Mouse (Mus musculus) neural tube, embryonic 11.5 days (tissue): ENCODE results near the gene Mre11a. TPM values are rescaled to one million over a fixed set of nuclear protein-coding genes. Genes with fewer than 3 reads are reported as not detected.

ENCODE experiments used
- ATAC-seq: fragments of 200-750 bp; cut with Nextera tagmentation; 2 replicates; pipeline ENCODE4 v1.8.0; 2017; ENCODE audit warnings: moderate number of reproducible peaks, mild to moderate bottlenecking, moderate TSS enrichment, moderate library complexity; ENCODE audit not compliant: insufficient read depth, low FRiP score, low TSS enrichment
- DNase-seq: peaks from one replicate; pipeline ENCODE4 v3.0.0-alpha.2; 2015; ENCODE audit warnings: low spot score
- H3K27ac ChIP-seq: fragments of 300-500 bp; sonication (generic); 2 replicates; pipeline ENCODE4 v1.5.1; 2014; ENCODE audit warnings: low read depth, mild to moderate bottlenecking, low read length
- H3K27me3 ChIP-seq: fragments of 300-500 bp; sonication (generic); 2 replicates; pipeline ENCODE4 v1.6.1; 2014; ENCODE audit warnings: mild to moderate bottlenecking, low read length, mixed read lengths; ENCODE audit not compliant: control insufficient read depth, insufficient read depth
- H3K36me3 ChIP-seq: fragments of 300-500 bp; sonication (generic); 2 replicates; pipeline ENCODE4 v1.6.1; 2014; ENCODE audit warnings: mild to moderate bottlenecking, low read length, moderate library complexity, mixed read lengths; ENCODE audit not compliant: control insufficient read depth, insufficient read depth
- H3K4me1 ChIP-seq: fragments of 300-500 bp; sonication (generic); 2 replicates; pipeline ENCODE4 v1.6.1; 2014; ENCODE audit warnings: low read length, mixed read lengths; ENCODE audit not compliant: control insufficient read depth, insufficient read depth
- H3K4me2 ChIP-seq: fragments of 300-500 bp; sonication (generic); 2 replicates; pipeline ENCODE4 v1.6.1; 2014; ENCODE audit warnings: low read depth, mild to moderate bottlenecking, moderate library complexity
- H3K4me3 ChIP-seq: fragments of 300-500 bp; sonication (generic); 2 replicates; pipeline ENCODE4 v1.5.1; 2014; ENCODE audit warnings: low read depth, low read length
- H3K9ac ChIP-seq: fragments of 300-500 bp; sonication (generic); 2 replicates; pipeline ENCODE4 v1.6.1; 2014; ENCODE audit warnings: mild to moderate bottlenecking, low read length
- H3K9me3 ChIP-seq: fragments of 300-500 bp; sonication (generic); 2 replicates; pipeline ENCODE4 v1.6.1; 2016; ENCODE audit warnings: low read length; ENCODE audit not compliant: control insufficient read depth
- WGBS: fragments of 180-500 bp; shearing (Covaris S2); extraction: QIAGEN DNeasy Blood & Tissue Kit; methylation state at CpG from one replicate; pipeline ENCODE4 v1.1.7; 2014; 5-methylcytosine and 5-hydroxymethylcytosine counted together
- polyA plus RNA-seq: library from polyadenylated mRNA; unstranded; fragments of >200 nt; fragmentation: Nextera tagmentation; extraction: Ambion mirVana; gene quantifications from 2 replicates; pipeline ENCODE4 v1.2.1, GENCODE M21; 2014

Gene Mre11a
- polyA plus RNA-seq, 1 experiment from 2014 or later, result 29.8 TPM

GRCm38 (mm10) chr9:14754469-14754868, 30.0 kb upstream of the Mre11a start:
- no peaks in the 10 kb centered on the region for H3K9me3 ChIP-seq
- no peak for DNase-seq
- H3K27ac ChIP-seq, result no peak overlapping the region
- no peaks in the 10 kb centered on the region for H3K4me1 ChIP-seq
- no peak for ATAC-seq
- peaks cover 9% of the 10 kb centered on the region for H3K27me3 ChIP-seq
- H3K4me3 ChIP-seq, result no peak overlapping the region
- H3K9ac ChIP-seq, result no peak overlapping the region
- 88% methylated on average over 3 of the region's 3 CpGs for WGBS
- no peak overlapping the region for H3K4me2 ChIP-seq
- H3K36me3 ChIP-seq, result no peaks in the 10 kb centered on the region

GRCm38 (mm10) chr9:14758590-14758989, 25.9 kb upstream of the Mre11a start:
- Histone ChIP-seq H3K4me2 (no peak overlapping the region), H3K4me3 (no peak overlapping the region), H3K36me3 (no peaks in the 10 kb centered on the region), H3K27ac (no peak overlapping the region), H3K27me3 (no peaks in the 10 kb centered on the region), H3K4me1 (no peaks in the 10 kb centered on the region), H3K9ac (no peak overlapping the region), H3K9me3 (no peaks in the 10 kb centered on the region)
- ATAC-seq, result no peak
- no peak for DNase-seq
- WGBS, result 75% methylated on average over 7 of the region's 7 CpGs

- Histone ChIP-seq H3K27me3 (no peaks in the 10 kb centered on the region), H3K4me1 (no peaks in the 10 kb centered on the region), H3K4me3 (no peak overlapping the region), H3K9me3 (no peaks in the 10 kb centered on the region), H3K36me3 (no peaks in the 10 kb centered on the region), H3K4me2 (no peak overlapping the region), H3K27ac (no peak overlapping the region), H3K9ac (no peak overlapping the region)
- ATAC-seq (no peak), DNase-seq (no peak)
These were observed 25.2 kb upstream of the Mre11a start for GRCm38 (mm10) chr9:14759261-14759660.

- no peaks in the 10 kb centered on the region for H3K9me3 ChIP-seq
- WGBS, result 27% methylated on average over 7 of the region's 7 CpGs
- DNase-seq (peak; percentile 63), ATAC-seq (no peak)
- no peak overlapping the region for H3K27ac ChIP-seq
- no peaks in the 10 kb centered on the region for H3K27me3 ChIP-seq
- no peak overlapping the region for H3K4me2 ChIP-seq
- no peak overlapping the region for H3K9ac ChIP-seq
- no peaks in the 10 kb centered on the region for H3K36me3 ChIP-seq
- H3K4me3 ChIP-seq, result no peak overlapping the region
- H3K4me1 ChIP-seq, result 0 out of 2 replicates have a peak, but pooled peaks cover 5% of the 10 kb centered on the region
These were observed 19.7 kb upstream of the Mre11a start for GRCm38 (mm10) chr9:14764765-14765164.

GRCm38 (mm10) chr9:14769811-14770210, 14.6 kb upstream of the Mre11a start:
- 0 out of 2 replicates have a peak, but pooled peaks cover 5% of the 10 kb centered on the region for H3K4me1 ChIP-seq
- DNase-seq (no peak), ATAC-seq (no peak)
- no peak overlapping the region for H3K27ac ChIP-seq
- H3K4me3 ChIP-seq, result no peak overlapping the region
- 57% methylated on average over 6 of the region's 6 CpGs for WGBS
- H3K9me3 ChIP-seq, result no peaks in the 10 kb centered on the region
- H3K27me3 ChIP-seq, result no peaks in the 10 kb centered on the region
- no peak overlapping the region for H3K4me2 ChIP-seq
- no peak overlapping the region for H3K9ac ChIP-seq
- no peaks in the 10 kb centered on the region for H3K36me3 ChIP-seq

- H3K4me3 ChIP-seq, result no peak within 1 kb of the TSS
- 0 out of 2 replicates have a peak, but pooled peaks cover 5% of the 10 kb centered on the region for H3K4me1 ChIP-seq
- DNase-seq (peak; percentile 33), ATAC-seq (peak; percentile 50; the same call in 1 of the 2 replicates)
- 21% methylated on average over 23 of the region's 23 CpGs for WGBS
- no peak within 1 kb of the TSS for H3K4me2 ChIP-seq
- H3K27ac ChIP-seq, result no peak within 1 kb of the TSS
- no peaks in the 10 kb centered on the region for H3K9me3 ChIP-seq
- H3K36me3 ChIP-seq, result no peaks in the 10 kb centered on the region
- H3K27me3 ChIP-seq, result no peaks in the 10 kb centered on the region
- H3K9ac ChIP-seq, result no peak within 1 kb of the TSS
These were observed 13.5 kb upstream of the Mre11a start, which contains the start of gene 1700012B09Rik for GRCm38 (mm10) chr9:14770803-14771471. Gene 1700012B09Rik, minus strand, starts transcription at chr9:14771030.

- Histone ChIP-seq H3K9ac (no peak overlapping the region), H3K4me3 (no peak overlapping the region), H3K4me1 (0 out of 2 replicates have a peak, but pooled peaks cover 5% of the 10 kb centered on the region), H3K4me2 (no peak overlapping the region), H3K27ac (no peak overlapping the region), H3K9me3 (no peaks in the 10 kb centered on the region), H3K36me3 (no peaks in the 10 kb centered on the region), H3K27me3 (no peaks in the 10 kb centered on the region)
- ATAC-seq, result no peak
- DNase-seq, result no peak
- 85% methylated on average over 2 of the region's 2 CpGs for WGBS
These were observed 12.4 kb upstream of the Mre11a start for GRCm38 (mm10) chr9:14772074-14772473.

GRCm38 (mm10) chr9:14773813-14774212, 10.6 kb upstream of the Mre11a start:
- WGBS, result 55% methylated on average over 2 of the region's 2 CpGs
- H3K4me2 ChIP-seq, result no peak overlapping the region
- ATAC-seq, result no peak
- no peaks in the 10 kb centered on the region for H3K27me3 ChIP-seq
- H3K9ac ChIP-seq, result no peak overlapping the region
- H3K36me3 ChIP-seq, result no peaks in the 10 kb centered on the region
- no peaks in the 10 kb centered on the region for H3K9me3 ChIP-seq
- no peaks in the 10 kb centered on the region for H3K4me1 ChIP-seq
- no peak for DNase-seq
- H3K4me3 ChIP-seq, result no peak overlapping the region
- H3K27ac ChIP-seq, result no peak overlapping the region

- no peak overlapping the region for H3K9ac ChIP-seq
- DNase-seq (no peak), ATAC-seq (no peak)
- H3K27me3 ChIP-seq, result no peaks in the 10 kb centered on the region
- WGBS, result 35% methylated on average over 13 of the region's 13 CpGs
- no peak overlapping the region for H3K27ac ChIP-seq
- H3K9me3 ChIP-seq, result no peaks in the 10 kb centered on the region
- no peak overlapping the region for H3K4me3 ChIP-seq
- no peaks in the 10 kb centered on the region for H3K36me3 ChIP-seq
- no peak overlapping the region for H3K4me2 ChIP-seq
- no peaks in the 10 kb centered on the region for H3K4me1 ChIP-seq
These were observed 6.1 kb upstream of the Mre11a start for GRCm38 (mm10) chr9:14778341-14778740.
